Mouse (Mus musculus) liver, adult 2 months (tissue): Measurements from ENCODE around the gene Fmo5. TPM values are rescaled to one million over a fixed set of nuclear protein-coding genes. Genes with fewer than 3 reads are reported as not detected.

Experiments
- DNase-seq: peaks from one replicate; pipeline ENCODE4 v3.0.0-alpha.2; 2011; ENCODE audit warnings: low read depth, low spot score; ENCODE audit errors: extremely low read depth
- H3K27ac ChIP-seq: fragments of 200-500 bp; replicated peaks from 2 replicates; pipeline ENCODE4 v1.5.1; 2012; ENCODE audit warnings: low read depth, mild to moderate bottlenecking, control low read depth, inconsistent platforms, low read length; ENCODE audit not compliant: insufficient read depth
- H3K27me3 ChIP-seq: fragments of 200-500 bp; 2 replicates; pipeline ENCODE4 v1.6.1; 2012; ENCODE audit warnings: mild to moderate bottlenecking, moderate library complexity, low read length, inconsistent platforms; ENCODE audit not compliant: control insufficient read depth, insufficient read depth
- H3K36me3 ChIP-seq: fragments of 200-500 bp; 2 replicates; pipeline ENCODE4 v1.6.1; 2012; ENCODE audit warnings: low read length, inconsistent platforms; ENCODE audit not compliant: control insufficient read depth, insufficient read depth
- H3K4me1 ChIP-seq: fragments of 200-500 bp; 2 replicates; pipeline ENCODE4 v1.6.1; 2011; ENCODE audit warnings: low read length; ENCODE audit not compliant: control insufficient read depth, insufficient read depth
- H3K4me3 ChIP-seq: fragments of 200-500 bp; 2 replicates; pipeline ENCODE4 v1.5.1; 2011; ENCODE audit warnings: low read depth, mild to moderate bottlenecking, control low read depth, low read length, moderate library complexity; ENCODE audit not compliant: insufficient read depth
- H3K79me2 ChIP-seq: fragments of 200-500 bp; 2 replicates; pipeline ENCODE4 v1.6.1; 2012; ENCODE audit warnings: inconsistent platforms, mild to moderate bottlenecking, low read length, moderate library complexity; ENCODE audit not compliant: control insufficient read depth, insufficient read depth
- H3K9ac ChIP-seq: fragments of 200-500 bp; 2 replicates; pipeline ENCODE4 v1.6.1; 2012; ENCODE audit warnings: low read depth, mild to moderate bottlenecking, control low read depth, inconsistent platforms, low read length
- CTCF ChIP-seq: fragments of 200-500 bp; IDR thresholded peaks from 2 replicates; pipeline ENCODE4 v1.5.1; 2011; ENCODE audit warnings: low read depth, low read length, control low read depth
- POLR2A ChIP-seq: fragments of 200-500 bp; IDR thresholded peaks from 2 replicates; pipeline ENCODE4 v1.6.1; 2011; ENCODE audit warnings: low read length, control low read depth; ENCODE audit not compliant: insufficient read depth; ENCODE audit errors: extremely low read depth
- WGBS: fragments of 180-500 bp; shearing (Covaris S2); methylation state at CpG from one replicate; pipeline ENCODE4 v1.1.7; 2018; 5-methylcytosine and 5-hydroxymethylcytosine counted together
- polyA plus RNA-seq: library from polyadenylated mRNA; depleted of rRNA; stranded (reverse); fragments of >200 nt; gene quantifications from 2 replicates; pipeline ENCODE4 v1.2.3, GENCODE M21; 2012
- total RNA-seq: library from RNA; depleted of rRNA; stranded (reverse); fragments of >200 nt; gene quantifications from 2 replicates; pipeline ENCODE4 v1.2.3, GENCODE M21; 2014

Fmo5 gene
- total and polyA plus RNA-seq, 2 experiments, result 145 to 352 TPM

GRCm38 (mm10) chr3:97659746-97660145 is 31.1 kb downstream of the Fmo5 start:
- Histone ChIP-seq H3K27ac (no peak overlapping the region), H3K79me2 (no peaks in the 10 kb centered on the region; the same call in 1 of the 2 replicates), H3K9ac (no peak overlapping the region), H3K4me1 (peaks cover 8% of the 10 kb centered on the region), H3K36me3 (peaks cover 6% of the 10 kb centered on the region), H3K27me3 (no peaks in the 10 kb centered on the region), H3K4me3 (no peak overlapping the region)
- TF ChIP-seq CTCF, result no peak
- no peak for TF ChIP-seq POLR2A
- whole genome bisulfite sequencing, result 79% methylated on average over 7 of the region's 7 CpGs
- no peak for DNase-seq

- Histone ChIP-seq H3K4me3 (no peak overlapping the region), H3K27me3 (no peaks in the 10 kb centered on the region), H3K27ac (no peak overlapping the region), H3K4me1 (peaks cover 8% of the 10 kb centered on the region), H3K36me3 (peaks cover 6% of the 10 kb centered on the region), H3K9ac (no peak overlapping the region), H3K79me2 (no peaks in the 10 kb centered on the region; the same call in 1 of the 2 replicates)
- no peak for DNase-seq
- 67% methylated on average over 8 of the region's 8 CpGs for WGBS
- TF ChIP-seq POLR2A, result no peak
- TF ChIP-seq CTCF, result no peak
Observed at GRCm38 (mm10) chr3:97661206-97661605, 32.6 kb downstream of the Fmo5 start.

GRCm38 (mm10) chr3:97665525-97665924 is 36.9 kb downstream of the Fmo5 start:
- TF ChIP-seq CTCF, result no peak
- no peak for TF ChIP-seq POLR2A
- no peak overlapping the region for H3K27ac ChIP-seq
- H3K4me1 ChIP-seq, result no peaks in the 10 kb centered on the region

GRCm38 (mm10) chr3:97666154-97666553 is 37.5 kb downstream of the Fmo5 start:
- no peaks in the 10 kb centered on the region for H3K4me1 ChIP-seq
- no peaks in the 10 kb centered on the region; the same call in 1 of the 2 replicates for H3K79me2 ChIP-seq
- no peak overlapping the region for H3K4me3 ChIP-seq
- TF ChIP-seq CTCF, result no peak
- no peak for TF ChIP-seq POLR2A
- peaks cover 9% of the 10 kb centered on the region for H3K36me3 ChIP-seq
- H3K9ac ChIP-seq, result no peak overlapping the region
- no peak overlapping the region for H3K27ac ChIP-seq
- WGBS, result 73% methylated on average over 8 of the region's 8 CpGs
- H3K27me3 ChIP-seq, result no peaks in the 10 kb centered on the region
- DNase-seq, result no peak

More at GRCm38 (mm10) chr3:97665525-97665924, 36.9 kb downstream of the Fmo5 start:
- Histone ChIP-seq H3K4me3 (no peak overlapping the region), H3K79me2 (no peaks in the 10 kb centered on the region; the same call in 1 of the 2 replicates), H3K36me3 (peaks cover 9% of the 10 kb centered on the region), H3K9ac (no peak overlapping the region), H3K27me3 (no peaks in the 10 kb centered on the region)
- 80% methylated on average over 9 of the region's 9 CpGs for WGBS
- DNase-seq, result no peak

- no peak overlapping the region; the same call in 1 of the 2 replicates for H3K27ac ChIP-seq
- no peak for TF ChIP-seq POLR2A
- TF ChIP-seq CTCF, result no peak
- WGBS, result 74% methylated on average over 14 of the region's 14 CpGs
Observed at GRCm38 (mm10) chr3:97667093-97667675, 38.6 kb downstream of the Fmo5 start.

GRCm38 (mm10) chr3:97674644-97675110 is 46.1 kb downstream of the Fmo5 start, which contains the start of gene Gm17651:
Gene Gm17651 (minus strand): TSS chr3:97674694.
- Histone ChIP-seq H3K9ac (no peak within 1 kb of the TSS), H3K4me3 (no peak within 1 kb of the TSS), H3K36me3 (no peaks in the 10 kb centered on the region), H3K4me1 (no peaks in the 10 kb centered on the region), H3K79me2 (no peaks in the 10 kb centered on the region), H3K27ac (no peak within 1 kb of the TSS), H3K27me3 (no peaks in the 10 kb centered on the region)
- WGBS, result 79% methylated on average over 7 of the region's 7 CpGs
- TF ChIP-seq CTCF (no peak), POLR2A (no peak)
- no peak for DNase-seq

More at GRCm38 (mm10) chr3:97667093-97667675, 38.6 kb downstream of the Fmo5 start:
- Histone ChIP-seq H3K9ac (no peak overlapping the region), H3K27me3 (no peaks in the 10 kb centered on the region), H3K4me3 (no peak overlapping the region), H3K4me1 (no peaks in the 10 kb centered on the region), H3K79me2 (no peaks in the 10 kb centered on the region; the same call in 1 of the 2 replicates), H3K36me3 (peaks cover 9% of the 10 kb centered on the region)
- no peak for DNase-seq
